Mouse (Mus musculus) ES-Bruce4 (cell line): Measurements from ENCODE around the gene Pnpla7.

Experiments
- CTCF ChIP-seq: IDR thresholded peaks from one replicate; pipeline ENCODE4 v1.8.1; 2011; ENCODE audit warnings: low read depth, low read length
- POLR2A ChIP-seq: IDR thresholded peaks from one replicate; pipeline ENCODE4 v1.8.1; 2011; ENCODE audit warnings: low read length; ENCODE audit not compliant: insufficient read depth

GRCm38 (mm10) chr2:25063523-25063922 is 87.7 kb downstream of the Pnpla7 start:
- TF ChIP-seq CTCF (no peak), POLR2A (no peak)
